Mouse (Mus musculus) kidney, embryonic 14.5 days (tissue): Measurements from ENCODE around the gene Ptges3. TPM values are rescaled to one million over a fixed set of nuclear protein-coding genes. Genes with fewer than 3 reads are reported as not detected.

Source experiments
- ATAC-seq: fragments of 200-750 bp; cut with Nextera tagmentation; 2 replicates; pipeline ENCODE4 v1.8.0; 2017; ENCODE audit warnings: moderate number of reproducible peaks, mild to moderate bottlenecking, moderate TSS enrichment, moderate library complexity; ENCODE audit not compliant: low FRiP score, low TSS enrichment
- H3K27ac ChIP-seq: fragments of 300-500 bp; sonication (generic); 2 replicates; pipeline ENCODE4 v1.5.1; 2014; ENCODE audit warnings: low read depth, mild to moderate bottlenecking, low read length, moderate library complexity, mixed read lengths
- H3K27me3 ChIP-seq: fragments of 300-500 bp; sonication (generic); 2 replicates; pipeline ENCODE4 v1.6.1; 2014; ENCODE audit warnings: mild to moderate bottlenecking, low read length; ENCODE audit not compliant: control insufficient read depth, insufficient read depth
- H3K36me3 ChIP-seq: fragments of 300-500 bp; sonication (generic); 2 replicates; pipeline ENCODE4 v1.6.1; 2014; ENCODE audit warnings: low read length, mixed read lengths; ENCODE audit not compliant: control insufficient read depth, insufficient read depth
- H3K4me1 ChIP-seq: fragments of 300-500 bp; sonication (generic); 2 replicates; pipeline ENCODE4 v1.6.1; 2014; ENCODE audit warnings: low read length, mixed read lengths; ENCODE audit not compliant: control insufficient read depth, insufficient read depth
- H3K4me2 ChIP-seq: fragments of 300-500 bp; sonication (generic); replicated peaks from 2 replicates; pipeline ENCODE4 v1.6.1; 2014; ENCODE audit warnings: low read depth, mild to moderate bottlenecking, low read length
- H3K4me3 ChIP-seq: fragments of 300-500 bp; sonication (generic); 2 replicates; pipeline ENCODE4 v1.5.1; 2014; ENCODE audit warnings: mild to moderate bottlenecking, low read length
- H3K9ac ChIP-seq: fragments of 300-500 bp; sonication (generic); 2 replicates; pipeline ENCODE4 v1.6.1; 2014; ENCODE audit warnings: low read depth, mild to moderate bottlenecking, low read length, moderate library complexity
- H3K9me3 ChIP-seq: fragments of 300-500 bp; sonication (generic); 2 replicates; pipeline ENCODE4 v1.6.1; 2016; ENCODE audit warnings: low read length; ENCODE audit not compliant: control insufficient read depth
- WGBS: fragments of 180-500 bp; shearing (Covaris S2); extraction: QIAGEN DNeasy Blood & Tissue Kit; methylation state at CpG from one replicate; pipeline ENCODE4 v1.1.7; 2014; 5-methylcytosine and 5-hydroxymethylcytosine counted together
- polyA plus RNA-seq: library from polyadenylated mRNA; unstranded; fragments of >200 nt; fragmentation: Nextera tagmentation; extraction: Ambion mirVana; gene quantifications from 2 replicates; pipeline ENCODE4 v1.2.1, GENCODE M21; 2014

The Ptges3 gene
- 566 and 622 TPM in 2 replicates for polyA plus RNA-seq

DNA sequence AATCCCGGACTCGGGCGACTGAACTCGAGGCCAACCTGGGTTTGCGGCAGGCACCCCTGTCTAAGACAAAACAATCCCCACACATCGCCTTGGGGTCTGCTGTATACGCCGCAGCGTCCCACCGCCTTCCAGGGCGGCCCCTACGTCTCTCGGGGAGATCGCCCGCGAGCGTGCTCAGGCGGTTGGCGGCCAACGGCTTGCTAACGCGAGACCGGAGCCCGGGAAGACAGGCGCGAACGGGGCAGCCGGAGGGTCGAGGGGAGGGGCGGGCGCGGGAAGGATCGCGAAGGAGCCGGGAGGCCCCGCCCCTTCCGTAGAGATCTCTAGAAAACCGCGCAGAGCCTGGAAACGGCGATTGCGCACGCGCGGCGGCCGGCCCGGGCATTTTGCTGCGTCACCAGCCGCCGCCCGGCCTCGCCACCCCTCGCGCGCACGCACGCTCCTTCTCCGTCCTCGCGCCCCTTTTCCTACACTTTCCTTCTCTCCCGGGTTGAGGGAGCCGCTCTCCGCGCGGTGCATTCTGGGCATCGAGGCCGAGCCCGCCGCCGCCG, at the start of gene Ptges3:
Ptges3 (plus strand) TSS at position 354 of the 551 bp plus-strand sequence.
- Histone ChIP-seq H3K36me3 (peaks cover 6% of the 10 kb centered on the region; the same call in 1 of the 2 replicates), H3K27ac (peak within 1 kb of the TSS; percentile 93), H3K9me3 (no peaks in the 10 kb centered on the region), H3K27me3 (no peaks in the 10 kb centered on the region), H3K4me3 (peak within 1 kb of the TSS; percentile 98), H3K9ac (peak within 1 kb of the TSS; percentile 89), H3K4me2 (peak within 1 kb of the TSS; percentile 53), H3K4me1 (peaks cover 6% of the 10 kb centered on the region; the same call in 1 of the 2 replicates)
- ATAC-seq: peak; percentile 94
- WGBS: under 1% methylated on average over 62 of the region's 72 CpGs

DNA sequence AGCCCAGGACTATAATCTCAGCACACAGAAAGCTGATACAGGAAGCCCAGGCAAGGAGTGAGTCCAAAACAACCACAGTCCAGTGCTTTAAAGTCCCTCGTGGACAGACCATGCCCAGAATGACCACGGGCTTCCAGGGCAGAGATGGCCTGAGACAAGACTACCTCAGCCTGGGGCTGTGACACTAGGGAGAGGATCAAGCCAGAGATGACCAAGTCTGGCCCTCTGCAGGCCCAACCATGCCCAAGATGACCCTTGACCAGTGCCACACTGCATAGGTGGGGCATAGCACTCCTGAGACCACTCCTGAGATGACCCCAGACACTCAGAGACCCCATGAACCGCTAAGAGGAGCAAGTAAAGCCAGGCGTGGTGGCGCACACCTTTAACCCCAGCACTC, 49.0 kb upstream of the Ptges3 start:
- Histone ChIP-seq H3K27me3 (no peaks in the 10 kb centered on the region), H3K4me3 (no peak overlapping the region), H3K4me2 (no peak overlapping the region), H3K9me3 (no peaks in the 10 kb centered on the region), H3K9ac (no peak overlapping the region), H3K4me1 (no peaks in the 10 kb centered on the region), H3K36me3 (no peaks in the 10 kb centered on the region), H3K27ac (no peak overlapping the region)
- ATAC-seq: no peak
- 85% methylated on average over 5 of the region's 5 CpGs for WGBS

DNA sequence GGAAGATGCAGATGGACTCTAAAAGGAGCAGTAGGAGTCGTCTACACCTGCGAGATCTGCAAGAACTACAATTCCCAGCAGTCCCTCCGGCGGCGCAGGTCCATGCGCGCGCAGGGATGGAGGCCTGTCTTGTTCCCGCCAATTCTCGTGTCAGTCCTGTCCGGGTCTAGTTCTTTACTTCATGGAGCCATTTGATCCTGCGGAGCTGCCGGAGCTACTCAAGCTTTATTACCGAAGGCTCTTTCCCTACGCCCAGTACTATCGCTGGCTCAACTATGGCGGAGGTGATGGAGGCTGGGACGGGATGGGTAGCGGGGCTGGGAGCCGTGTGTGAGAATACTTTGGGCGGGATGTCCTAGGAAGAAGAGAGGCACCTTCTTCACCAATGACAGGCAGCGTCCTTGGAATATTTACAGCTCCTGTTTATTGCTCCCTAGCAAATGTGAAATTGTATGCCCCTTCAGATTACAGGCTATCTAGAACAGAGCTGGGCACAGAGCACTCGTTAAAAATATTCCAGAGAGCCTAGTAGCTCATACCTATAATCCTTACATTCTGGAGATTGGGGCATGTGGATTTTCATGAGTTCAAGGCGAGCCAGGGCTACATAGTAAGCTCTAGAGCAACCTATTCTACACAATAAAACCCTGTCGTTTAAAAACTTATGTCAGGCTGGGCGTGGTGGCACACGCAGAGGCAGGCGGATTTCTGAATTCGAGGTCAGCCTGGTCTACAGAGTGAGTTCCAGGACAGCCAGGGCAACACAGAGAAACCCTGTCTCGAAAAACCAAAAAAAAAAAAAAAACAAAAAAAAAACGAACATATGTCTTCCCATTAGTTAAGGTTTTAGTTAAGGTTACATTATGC, 43.5 kb upstream of the Ptges3 start, which contains the start of gene Prim1:
Prim1 (plus strand) TSS at position 101 of the 867 bp plus-strand sequence.
- ATAC-seq: peak; percentile 95
- peak within 1 kb of the TSS; percentile 67 for H3K9ac ChIP-seq
- 3% methylated on average over 31 of the region's 31 CpGs for WGBS
- peak within 1 kb of the TSS; percentile 68 for H3K4me3 ChIP-seq
- H3K27ac ChIP-seq: peak within 1 kb of the TSS; percentile 81
- H3K4me2 ChIP-seq: peak within 1 kb of the TSS; percentile 65
- no peaks in the 10 kb centered on the region for H3K9me3 ChIP-seq
- peaks cover 17% of the 10 kb centered on the region; the same call in 1 of the 2 replicates for H3K36me3 ChIP-seq
- no peaks in the 10 kb centered on the region for H3K27me3 ChIP-seq
- H3K4me1 ChIP-seq: no peaks in the 10 kb centered on the region

DNA sequence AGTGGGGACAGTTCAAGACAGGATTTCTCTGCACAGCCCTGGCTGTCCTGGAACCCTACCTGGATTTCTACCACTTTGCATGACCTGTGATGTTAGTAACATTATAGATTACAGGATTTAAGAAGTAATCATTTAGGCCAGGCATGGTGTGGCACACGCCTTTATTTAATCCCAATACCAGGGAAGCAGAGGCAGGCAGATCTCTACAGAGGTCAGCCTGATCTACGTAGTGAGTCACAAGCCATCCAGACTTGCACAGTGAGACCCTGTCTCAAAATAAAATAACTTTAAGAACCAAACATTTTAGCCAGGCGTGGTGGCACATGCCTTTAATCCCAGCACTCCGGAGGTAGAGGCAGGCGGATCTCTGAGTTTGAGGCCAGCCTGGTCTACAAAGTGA, 36.6 kb upstream of the Ptges3 start:
- ATAC-seq: no peak
- 95% methylated on average over 5 of the region's 5 CpGs for WGBS

DNA sequence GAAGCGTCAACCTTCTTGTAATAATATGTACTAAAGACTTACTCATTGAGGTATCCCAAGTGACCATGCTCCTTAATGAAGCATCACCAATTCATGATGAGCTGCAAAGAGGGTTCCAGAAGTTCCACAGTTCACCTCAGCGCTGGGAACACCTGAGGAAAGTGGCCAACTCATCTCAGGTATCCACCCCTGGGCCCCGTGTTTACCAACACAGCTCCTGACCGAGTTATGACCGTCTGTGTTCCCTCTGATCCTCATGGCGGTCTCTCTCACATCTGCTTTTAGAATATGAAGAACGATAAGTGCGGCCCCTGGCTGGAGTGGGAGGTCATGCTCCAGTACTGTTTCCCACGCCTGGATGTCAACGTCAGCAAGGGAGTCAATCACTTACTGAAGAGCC, 35.3 kb upstream of the Ptges3 start:
- Histone ChIP-seq H3K27ac (no peak overlapping the region), H3K9me3 (no peaks in the 10 kb centered on the region), H3K4me2 (no peak overlapping the region), H3K4me3 (no peak overlapping the region), H3K27me3 (no peaks in the 10 kb centered on the region), H3K4me1 (no peaks in the 10 kb centered on the region), H3K36me3 (peaks cover 79% of the 10 kb centered on the region), H3K9ac (no peak overlapping the region)
- no peak for ATAC-seq
- 96% methylated on average over 10 of the region's 10 CpGs for WGBS

More for the DNA sequence above, 36.6 kb upstream of the Ptges3 start:
- Histone ChIP-seq H3K36me3 (peaks cover 75% of the 10 kb centered on the region), H3K9me3 (no peaks in the 10 kb centered on the region), H3K9ac (no peak overlapping the region), H3K27ac (no peak overlapping the region), H3K4me1 (no peaks in the 10 kb centered on the region), H3K4me3 (no peak overlapping the region), H3K27me3 (no peaks in the 10 kb centered on the region), H3K4me2 (no peak overlapping the region)

DNA sequence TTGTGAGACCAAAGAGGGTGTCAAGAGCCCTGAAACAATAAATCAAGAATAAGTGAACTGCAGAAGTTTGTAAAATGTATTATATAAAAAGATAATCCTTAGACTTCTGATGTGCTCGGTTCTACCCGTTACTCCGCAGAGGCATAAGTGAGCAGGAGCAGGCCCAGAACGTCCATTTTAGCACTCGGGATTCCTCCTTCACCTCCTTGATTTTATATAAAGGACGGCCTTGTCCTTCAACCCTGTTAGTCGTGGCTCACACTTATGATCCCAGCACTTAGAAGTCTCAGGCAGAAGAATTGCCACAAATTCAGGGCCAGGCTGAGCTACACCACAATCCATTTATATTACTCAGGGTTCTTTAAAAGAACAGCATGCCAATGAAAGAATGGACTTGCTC, 28.8 kb upstream of the Ptges3 start:
- Histone ChIP-seq H3K4me3 (no peak overlapping the region), H3K27ac (no peak overlapping the region)
- WGBS: 93% methylated on average over 7 of the region's 7 CpGs

DNA sequence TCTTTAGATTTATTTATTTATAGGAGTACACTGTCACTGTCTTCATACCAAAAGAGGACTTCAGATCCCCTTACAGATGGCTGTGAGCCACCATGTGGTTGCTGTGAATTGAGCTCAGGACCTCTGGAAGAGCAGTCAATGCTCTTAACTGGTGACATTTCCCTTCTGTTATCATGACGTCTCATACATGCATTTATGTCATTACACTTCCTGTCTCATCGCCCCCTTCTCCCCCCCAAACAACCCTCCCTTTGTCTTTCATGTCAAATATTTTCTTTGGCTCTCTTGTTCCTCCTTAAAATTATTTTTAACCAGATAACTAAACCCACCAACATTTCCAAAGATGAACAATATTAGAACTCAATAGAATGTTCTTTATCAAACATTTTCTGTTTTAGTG, 27.9 kb upstream of the Ptges3 start:
- 66% methylated on average over 2 of the region's 2 CpGs for WGBS
- no peak overlapping the region for H3K9ac ChIP-seq
- no peak overlapping the region for H3K4me3 ChIP-seq
- H3K36me3 ChIP-seq: peaks cover 44% of the 10 kb centered on the region
- no peaks in the 10 kb centered on the region; the same call in 1 of the 2 replicates for H3K4me1 ChIP-seq
- H3K27ac ChIP-seq: no peak overlapping the region
- no peak for ATAC-seq
- H3K4me2 ChIP-seq: no peak overlapping the region
- no peaks in the 10 kb centered on the region for H3K9me3 ChIP-seq
- no peaks in the 10 kb centered on the region for H3K27me3 ChIP-seq

More for the DNA sequence above, 28.8 kb upstream of the Ptges3 start:
- peaks cover 53% of the 10 kb centered on the region for H3K36me3 ChIP-seq
- ATAC-seq: no peak
- no peaks in the 10 kb centered on the region for H3K27me3 ChIP-seq
- no peak overlapping the region for H3K4me2 ChIP-seq
- H3K4me1 ChIP-seq: no peaks in the 10 kb centered on the region; the same call in 1 of the 2 replicates
- no peak overlapping the region for H3K9ac ChIP-seq
- no peaks in the 10 kb centered on the region for H3K9me3 ChIP-seq

DNA sequence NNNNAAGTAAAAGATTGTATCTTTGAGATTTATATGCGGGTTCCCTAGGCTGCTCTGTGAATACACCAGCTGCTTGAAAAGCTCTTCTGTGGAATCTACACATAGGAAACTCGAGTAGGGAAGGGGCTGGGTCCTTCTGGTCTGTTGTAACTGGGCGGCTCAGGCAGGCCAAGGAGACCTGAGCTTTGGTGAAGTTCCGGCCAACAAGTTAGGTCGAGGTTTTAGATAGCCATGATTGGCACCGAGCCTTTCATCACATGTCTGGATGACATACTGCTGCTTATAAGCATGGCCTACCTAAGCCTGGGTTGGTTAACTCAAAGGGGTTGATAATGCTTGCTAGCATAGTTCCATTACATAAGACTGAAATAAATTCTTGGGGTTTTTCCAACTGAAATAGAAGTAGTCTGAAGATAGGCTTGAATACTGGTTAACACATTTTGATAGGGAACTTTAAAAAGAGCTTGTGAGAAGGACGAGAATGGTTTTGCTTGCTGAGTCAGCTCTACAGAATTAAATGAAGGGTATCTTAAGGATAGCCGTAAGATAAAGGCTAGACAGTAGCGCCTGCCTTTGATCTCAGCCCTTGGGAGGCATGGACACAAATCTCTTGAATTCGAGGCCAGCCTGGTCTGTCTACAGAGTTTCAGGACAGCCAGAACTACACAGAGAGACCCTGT, 21.9 kb upstream of the Ptges3 start:
- peak overlapping the region; percentile 98 for H3K9ac ChIP-seq
- 2% methylated on average over 10 of the region's 10 CpGs for WGBS
- no peaks in the 10 kb centered on the region for H3K27me3 ChIP-seq
- H3K27ac ChIP-seq: peak overlapping the region; percentile 95
- no peak for ATAC-seq
- peaks cover 37% of the 10 kb centered on the region for H3K36me3 ChIP-seq
- peaks cover 28% of the 10 kb centered on the region for H3K4me1 ChIP-seq
- no peaks in the 10 kb centered on the region for H3K9me3 ChIP-seq
- peak overlapping the region; percentile 85 for H3K4me2 ChIP-seq
- peak overlapping the region; percentile 73 for H3K4me3 ChIP-seq
